22 mouse cellular contexts compared by ENCODE assay signal in the genomic region with DNA sequence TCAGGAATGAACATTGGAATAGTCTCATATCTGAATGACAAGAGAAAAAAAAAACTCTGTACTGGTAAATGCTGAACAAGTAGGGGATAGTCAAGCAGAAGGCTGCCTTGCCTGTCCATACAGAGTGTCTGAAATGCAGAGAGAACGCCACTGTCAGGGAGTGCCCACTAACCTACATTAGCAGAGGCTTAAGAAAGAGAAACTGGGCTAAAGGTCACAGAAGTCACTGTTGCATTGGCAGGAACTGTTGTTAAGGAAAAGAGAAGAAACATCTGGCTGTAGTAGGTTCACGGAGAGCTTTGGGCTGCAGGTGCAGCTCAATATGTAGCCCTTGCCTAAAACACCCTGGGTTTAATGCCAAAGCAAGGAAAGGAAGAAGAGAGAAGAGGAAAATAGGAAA.
DNase-seq lines count a peak whose midpoint lies in the region; ATAC-seq and TF ChIP-seq lines count a peak whose summit lies in the region.
"Had no signal": no experiment of that assay in that cellular context is flagged by ENCODE, and none has a peak within 500 bp of the region (broad histone marks: within the 10 kb centered on the region; RNA-seq: fewer than 3 reads in every experiment).

No protein-coding gene starts in this region.

- no peak overlapping the region for H3K9ac ChIP-seq in lung, postnatal 0 days (replicated peaks; ENCODE audit: low read depth)
- H3K9ac ChIP-seq in intestine, embryonic 15.5 days: no peak overlapping the region
- H3K9ac ChIP-seq: forebrain, embryonic 15.5 days; limb, embryonic 13.5 days; liver, embryonic 12.5 days had no signal

- no peak for ATAC-seq in lung, postnatal 0 days
- ATAC-seq in intestine, embryonic 15.5 days: peak; percentile 62
- ATAC-seq in monocyte, adult 5-6 weeks (replicated peaks; ENCODE audit: insufficient number of reproducible peaks, low FRiP score, low TSS enrichment, poor library complexity, severe bottlenecking): peak; percentile 70; the same call in 1 of the 2 replicates
- no peak for ATAC-seq in frontal cortex, adult (ENCODE audit: low TSS enrichment)
- ATAC-seq: forebrain, embryonic 15.5 days; liver, embryonic 12.5 days had no signal

- no peaks in the 10 kb centered on the region for H3K4me1 ChIP-seq in lung, postnatal 0 days (ENCODE audit: insufficient read depth, low read depth, low read length)
- H3K4me1 ChIP-seq in intestine, embryonic 15.5 days (replicated peaks): no peaks in the 10 kb centered on the region
- H3K4me1 ChIP-seq: forebrain, embryonic 15.5 days; heart, embryonic 10.5 days; liver, embryonic 12.5 days had no signal

- 41% methylated on average over 2 of the region's 2 CpGs for WGBS in lung, postnatal 0 days
- 35% methylated on average over 2 of the region's 2 CpGs for WGBS in intestine, embryonic 15.5 days

- no peak for TF ChIP-seq CTCF in lung, postnatal 0 days (IDR thresholded peaks at IDR 0.05)

- no peaks in the 10 kb centered on the region for H3K27me3 ChIP-seq in lung, postnatal 0 days (replicated peaks; ENCODE audit: insufficient read depth, low read length)
- no peaks in the 10 kb centered on the region for H3K27me3 ChIP-seq in intestine, embryonic 15.5 days (replicated peaks)
- H3K27me3 ChIP-seq: forebrain, embryonic 15.5 days; limb, embryonic 13.5 days; liver, embryonic 12.5 days had no signal

- no peaks in the 10 kb centered on the region for H3K36me3 ChIP-seq in lung, postnatal 0 days (ENCODE audit: insufficient read depth, low read length)
- no peaks in the 10 kb centered on the region for H3K36me3 ChIP-seq in intestine, embryonic 15.5 days
- H3K36me3 ChIP-seq: embryonic facial prominence, embryonic 10.5 days; forebrain, embryonic 15.5 days; heart, embryonic 10.5 days; limb, embryonic 13.5 days; liver, embryonic 12.5 days had no signal

- no peak overlapping the region for H3K4me2 ChIP-seq in lung, postnatal 0 days (replicated peaks; ENCODE audit: low read depth, low read length)
- no peak overlapping the region for H3K4me2 ChIP-seq in intestine, embryonic 15.5 days (replicated peaks)
- H3K4me2 ChIP-seq: forebrain, embryonic 15.5 days; limb, embryonic 13.5 days; liver, embryonic 12.5 days; midbrain, embryonic 11.5 days had no signal

- no peak overlapping the region for H3K4me3 ChIP-seq in lung, postnatal 0 days (ENCODE audit: low read depth, low read length)
- H3K4me3 ChIP-seq in intestine, embryonic 15.5 days (replicated peaks): no peak overlapping the region
- H3K4me3 ChIP-seq: embryonic facial prominence, embryonic 10.5 days; forebrain, embryonic 15.5 days; heart, embryonic 10.5 days; limb, embryonic 13.5 days; liver, embryonic 12.5 days had no signal

- no peak for TF ChIP-seq EP300 in lung, postnatal 0 days (IDR thresholded peaks at IDR 0.05)

- no peaks in the 10 kb centered on the region for H3K9me3 ChIP-seq in lung, postnatal 0 days (ENCODE audit: low read length)
- H3K9me3 ChIP-seq in intestine, embryonic 15.5 days: no peaks in the 10 kb centered on the region
- H3K9me3 ChIP-seq: embryonic facial prominence, embryonic 10.5 days; forebrain, embryonic 15.5 days; heart, embryonic 10.5 days; limb, embryonic 13.5 days; liver, embryonic 12.5 days had no signal

- peak; percentile 15 for DNase-seq in lung, postnatal 0 days (ENCODE audit: low spot score)
- DNase-seq in lung, postnatal 10 days: no peak
- peak; percentile 89 for DNase-seq in R1 (ENCODE audit: low read depth, low spot score)
- DNase-seq in frontal cortex, postnatal 36 days (ENCODE audit: low spot score in 2 of 2): no peak
- DNase-seq in left cerebral cortex, postnatal 25 days (ENCODE audit: low spot score in 2 of 2): no peak
- DNase-seq: adrenal gland, postnatal 25 days; cerebellum, adult 8-10 months; kidney, adult 2 months; kidney, postnatal 14 days; lung, adult 18-20 months; lung, postnatal 4 days; thymus, adult 18-20 months; thymus, postnatal 4 days had no signal

- H3K27ac ChIP-seq in lung, postnatal 0 days (ENCODE audit: low read length): no peak overlapping the region
- H3K27ac ChIP-seq in intestine, embryonic 15.5 days: no peak overlapping the region
- H3K27ac ChIP-seq: embryonic facial prominence, embryonic 10.5 days; forebrain, embryonic 15.5 days; heart, embryonic 10.5 days; limb, embryonic 13.5 days; liver, embryonic 12.5 days had no signal

- intact Hi-C loops in left cerebral cortex, postnatal 25 days (cut with DNase I): no loop called here

Comparison
In these comparisons a context has a peak if more than half of its experiments do, and no peak if none do; other contexts are left out.
1. DNase-seq: peak in lung, postnatal 0 days (single experiment) and R1 (single experiment); none in lung, postnatal 10 days (single experiment), frontal cortex, postnatal 36 days (0 of 2) and left cerebral cortex, postnatal 25 days (0 of 2).
2. ATAC-seq: peak in intestine, embryonic 15.5 days (single experiment) and monocyte, adult 5-6 weeks (single experiment); none in lung, postnatal 0 days (single experiment) and frontal cortex, adult (single experiment).